Mouse (Mus musculus): ENCODE measurements around the gene Gngt2. TPM values are rescaled to one million over a fixed set of nuclear protein-coding genes. Genes with fewer than 3 reads are reported as not detected.
"Not testable (repeated sequence)": the region's sequence is repeated elsewhere in the genome, so short reads cannot be mapped to it uniquely, and the experiment has no call there.

Gene Gngt2
- total RNA-seq, 2 experiments from 2014 or later = 17.2 to 23.1 TPM

GRCm38 (mm10) chr11:95879861-95880260 lies 42.8 kb downstream of the Gngt2 start:
- DNase-seq (ENCODE audit: low spot score in 2 of 2) = not testable (repeated sequence)

GRCm38 (mm10) chr11:95890462-95891051 lies 53.5 kb downstream of the Gngt2 start:
- DNase-seq (ENCODE audit: low spot score in 2 of 2) = no peak

Other genes starting within 250 kb of the Gngt2 start
- gene Ngfr, start 249.5 kb upstream of the Gngt2 start, total RNA-seq (2021) = 10 to 100 TPM; 15.3 to 20.4 TPM
- 100 to 1,000 TPM; 215 to 226 TPM for gene Phb, start 170.3 kb upstream of the Gngt2 start, total RNA-seq (2021)
- 10 to 100 TPM; 61.7 to 63.2 TPM for gene Zfp652, start 124.5 kb upstream of the Gngt2 start, total RNA-seq (2021)
- 1 to 10 TPM; 1.2 TPM for gene B130006D01Rik, start 113.6 kb upstream of the Gngt2 start, total RNA-seq (2021)
- gene Phospho1, start 12.7 kb upstream of the Gngt2 start, total RNA-seq (2021) = 10 to 100 TPM; 25.5 to 26.0 TPM
- gene Abi3, start 5.3 kb downstream of the Gngt2 start, total RNA-seq (2021) = 10 to 100 TPM; 18.6 to 18.8 TPM
- under 1 TPM in 1 of 2 experiments, not detected in 1; 0.28 TPM for gene B4galnt2, start 77.7 kb downstream of the Gngt2 start, total RNA-seq (2021)
- 10 to 100 TPM; 19.4 to 27.3 TPM for gene Igf2bp1, start 168.7 kb downstream of the Gngt2 start, total RNA-seq (2021)
- not detected for gene Gip, start 187.3 kb downstream of the Gngt2 start, total RNA-seq (2021)
- 10 to 100 TPM; 74.3 to 78.8 TPM for gene Snf8, start 197.7 kb downstream of the Gngt2 start, total RNA-seq (2021)
- gene Ube2z, start 228.2 kb downstream of the Gngt2 start, total RNA-seq (2021) = 10 to 100 TPM; 54.9 to 57.8 TPM
- 100 to 1,000 TPM; 332 to 356 TPM for gene Atp5g1, start 238.5 kb downstream of the Gngt2 start, total RNA-seq (2021)